Mouse (Mus musculus) ES-E14 (cell line): ENCODE results near the gene Slc51a. TPM values are rescaled to one million over a fixed set of nuclear protein-coding genes. Genes with fewer than 3 reads are reported as not detected.

ENCODE experiments used
- DNase-seq: peaks from one replicate; pipeline ENCODE4 v3.0.0-alpha.2; 2013; ENCODE audit warnings: low read depth, low spot score
- H3K27ac ChIP-seq: 2 replicates; pipeline ENCODE4 v1.5.1; 2012; ENCODE audit warnings: low read depth, mild to moderate bottlenecking, low read length, moderate library complexity, mixed read lengths; ENCODE audit not compliant: poor library complexity, insufficient read depth, severe bottlenecking
- H3K36me3 ChIP-seq: 2 replicates; pipeline ENCODE4 v1.6.1; 2012; ENCODE audit warnings: mild to moderate bottlenecking, low read length, moderate library complexity, mixed read lengths; ENCODE audit not compliant: control insufficient read depth, poor library complexity, insufficient read depth, severe bottlenecking
- H3K4me1 ChIP-seq, 2 experiments: fragments of 150-350 bp in 1 of 2; sonication (generic) in 1 of 2; 2 replicates each; pipeline ENCODE4 v1.6.1; 2012; ENCODE audit warnings: low read length in 2 of 2, mild to moderate bottlenecking in 1 of 2, mixed read lengths in 1 of 2; ENCODE audit not compliant: control insufficient read depth in 2 of 2, insufficient read depth in 2 of 2, poor library complexity in 1 of 2
- H3K4me3 ChIP-seq, 2 experiments: fragments of 150-350 bp in 1 of 2; sonication (generic) in 1 of 2; 2 replicates each; pipeline ENCODE4 v1.5.1; 2012; ENCODE audit warnings: low read length in 2 of 2, low read depth in 1 of 2, mild to moderate bottlenecking in 1 of 2, mixed read lengths in 1 of 2; ENCODE audit not compliant: insufficient read depth in 1 of 2, poor library complexity in 1 of 2, severe bottlenecking in 1 of 2
- H3K9ac ChIP-seq: 2 replicates; pipeline ENCODE4 v1.6.1; 2012; ENCODE audit warnings: low read depth, mild to moderate bottlenecking, low read length, mixed read lengths; ENCODE audit not compliant: poor library complexity, insufficient read depth, severe bottlenecking
- H3K9me3 ChIP-seq: fragments of 150-350 bp; sonication (generic); 2 replicates; pipeline ENCODE4 v1.6.1; 2012; ENCODE audit warnings: low read depth, mild to moderate bottlenecking, low read length; ENCODE audit not compliant: control insufficient read depth, insufficient read depth
- CHD2 ChIP-seq: IDR thresholded peaks from 2 replicates; pipeline ENCODE4 v1.6.1; 2014; ENCODE audit warnings: mild to moderate bottlenecking, low read depth, low read length, inconsistent platforms
- HCFC1 ChIP-seq: IDR thresholded peaks from 2 replicates; pipeline ENCODE4 v1.6.1; 2012; ENCODE audit warnings: low read length, inconsistent platforms, borderline replicate concordance; ENCODE audit not compliant: insufficient read depth
- MAFK ChIP-seq: IDR thresholded peaks from 2 replicates; pipeline ENCODE4 v1.6.1; 2014; ENCODE audit warnings: mild to moderate bottlenecking, low read depth, low read length, inconsistent platforms; ENCODE audit not compliant: insufficient read depth
- ZC3H11A ChIP-seq: IDR thresholded peaks from 2 replicates; pipeline ENCODE4 v1.6.1; 2012; ENCODE audit warnings: low read depth, mild to moderate bottlenecking, inconsistent platforms, low read length, borderline replicate concordance
- ZNF384 ChIP-seq: IDR thresholded peaks from 2 replicates; pipeline ENCODE4 v1.6.1; 2012; ENCODE audit warnings: low read depth, low read length, inconsistent platforms
- in situ Hi-C, 2 experiments: fragments of 600-800 bp; cut with MboI; formaldehyde crosslinking; loops; one replicate each; pipeline ENCODE4 v1.15.1; 2025; ENCODE audit warnings: low sequenced_read_pairs in 2 of 2, inconsistent platforms in 1 of 2; ENCODE audit not compliant: unreplicated experiment in 2 of 2
- total RNA-seq: library from RNA; depleted of rRNA; stranded (reverse); fragments of 300-350 nt; gene quantifications from 2 replicates; pipeline ENCODE4 v1.2.3, GENCODE M21; 2012

Slc51a gene
- total RNA-seq, 1 experiment, result 1.1 TPM

DNA sequence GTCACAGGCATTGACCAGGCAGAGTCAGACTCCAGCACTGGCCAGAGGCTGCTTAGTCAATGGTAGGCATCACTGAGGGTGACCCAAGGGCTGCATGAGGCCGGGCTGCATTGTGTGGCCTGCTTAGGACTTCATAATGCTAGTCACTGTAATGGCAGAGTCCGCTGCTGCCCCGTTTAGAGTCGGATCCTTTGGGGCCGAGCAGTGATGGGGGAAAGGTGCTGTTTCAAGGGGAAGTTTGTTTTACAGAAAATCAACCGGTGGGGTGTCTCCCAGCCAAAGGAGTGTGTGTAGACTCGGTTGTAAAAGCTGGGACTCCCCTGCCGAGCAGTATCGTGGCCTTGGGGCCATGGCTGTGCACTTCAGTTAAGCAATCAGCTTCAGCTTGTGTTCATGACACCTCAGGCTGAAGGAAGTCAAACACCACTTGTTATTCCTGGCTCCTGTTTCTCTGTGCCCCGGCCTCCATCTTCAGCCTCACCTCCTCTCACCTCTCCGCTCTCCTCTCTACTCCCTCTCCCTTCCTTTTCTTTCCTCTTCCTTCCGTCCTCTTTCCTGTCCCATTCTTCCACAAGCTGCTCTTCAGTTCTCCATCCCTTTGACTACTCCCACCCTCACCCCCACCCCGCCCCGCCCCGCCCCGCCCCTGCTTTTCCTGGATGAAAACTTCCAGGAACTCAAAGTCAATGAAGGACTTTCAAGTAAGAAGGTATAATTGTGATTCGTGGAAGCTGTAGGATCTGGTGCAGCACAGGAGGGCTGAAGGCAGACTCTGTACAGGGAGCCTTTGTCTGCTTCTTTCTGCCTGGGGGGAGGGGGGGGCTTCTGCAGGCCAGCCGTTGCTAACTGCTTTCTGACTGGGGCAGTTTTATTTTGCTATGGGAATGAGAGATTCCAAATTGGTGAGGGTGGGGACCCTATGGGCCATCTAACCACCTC, 23.0 kb upstream of the Slc51a start:
- in situ Hi-C loops, result loop anchor here (5.0 to 10.0 kb wide), 2 partner anchors 94 to 102 kb away; partner anchors contain the start of gene Tfrc (in 1 of the 2)
- no peaks in the 10 kb centered on the region for H3K36me3 ChIP-seq
- peaks cover 2 to 39% of the 10 kb centered on the region in 2 experiments; a peak in 3 of 4 replicates for H3K4me1 ChIP-seq
- peak; percentile 74 for DNase-seq
- peak overlapping the region; percentile 89 for H3K27ac ChIP-seq
- peak overlapping the region in 1 of 2 experiments; percentile 35; a peak in 2 of 4 replicates for H3K4me3 ChIP-seq
- TF ChIP-seq MAFK (no peak), ZC3H11A (no peak), ZNF384 (no peak), CHD2 (0 out of 2 replicates have a peak, but pooled peaks have one; percentile 34), HCFC1 (no peak)
- no peaks in the 10 kb centered on the region for H3K9me3 ChIP-seq
- peak overlapping the region; percentile 29; the same call in 1 of the 2 replicates for H3K9ac ChIP-seq

DNA sequence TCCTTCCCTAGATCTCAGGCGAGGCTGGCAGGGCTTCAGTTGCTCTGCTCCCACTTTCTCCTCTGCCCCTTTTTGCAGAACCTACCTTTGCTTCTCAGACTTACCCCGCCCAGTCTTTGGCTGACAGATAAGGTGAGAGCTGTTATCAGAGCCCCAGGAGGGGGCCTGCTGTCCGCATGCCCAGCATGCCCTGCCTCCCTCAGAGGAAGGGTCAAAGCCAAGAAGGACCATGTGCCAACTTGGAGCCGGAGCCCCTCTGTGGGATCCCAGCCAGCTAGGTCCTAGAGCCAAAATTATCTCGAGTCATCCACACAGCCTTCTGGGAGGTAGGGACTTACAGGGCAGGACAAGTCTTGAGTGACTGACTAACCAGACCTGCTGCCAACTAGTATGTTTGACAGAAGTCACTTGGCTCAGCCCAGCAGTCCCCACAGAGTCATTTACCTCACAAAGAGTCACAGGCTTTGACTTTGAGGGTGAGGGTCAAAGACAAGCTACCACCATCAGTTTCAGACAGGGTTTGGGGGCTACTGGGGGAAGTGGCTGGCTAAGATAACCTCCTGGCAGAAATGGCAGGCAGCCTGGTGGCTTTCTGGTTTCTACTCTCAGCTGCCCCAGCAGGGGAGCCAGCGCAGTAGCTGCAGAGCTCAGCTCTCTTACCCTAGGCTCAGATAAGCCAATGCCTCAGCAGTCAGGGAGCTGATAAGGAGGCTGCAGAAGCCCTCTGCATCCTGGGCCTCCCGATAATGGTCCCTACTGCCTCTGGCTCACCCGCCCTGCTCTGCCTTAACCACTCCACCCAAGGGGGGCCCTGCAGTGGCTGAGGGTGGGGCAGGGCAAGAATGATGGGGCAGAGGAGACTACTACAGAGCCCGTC, 21.6 kb upstream of the Slc51a start:
- Histone ChIP-seq H3K36me3 (no peaks in the 10 kb centered on the region), H3K9me3 (no peaks in the 10 kb centered on the region), H3K4me3 (no peak overlapping the region), H3K4me1 (peaks cover 2 to 39% of the 10 kb centered on the region in 2 experiments; a peak in 3 of 4 replicates), H3K27ac (no peak overlapping the region; the same call in 1 of the 2 replicates), H3K9ac (peak overlapping the region; percentile 4; the same call in 1 of the 2 replicates)
- DNase-seq, result no peak
- in situ Hi-C loops, result no loop called here
- TF ChIP-seq MAFK (no peak), ZC3H11A (no peak), CHD2 (no peak), ZNF384 (no peak), HCFC1 (no peak)

DNA sequence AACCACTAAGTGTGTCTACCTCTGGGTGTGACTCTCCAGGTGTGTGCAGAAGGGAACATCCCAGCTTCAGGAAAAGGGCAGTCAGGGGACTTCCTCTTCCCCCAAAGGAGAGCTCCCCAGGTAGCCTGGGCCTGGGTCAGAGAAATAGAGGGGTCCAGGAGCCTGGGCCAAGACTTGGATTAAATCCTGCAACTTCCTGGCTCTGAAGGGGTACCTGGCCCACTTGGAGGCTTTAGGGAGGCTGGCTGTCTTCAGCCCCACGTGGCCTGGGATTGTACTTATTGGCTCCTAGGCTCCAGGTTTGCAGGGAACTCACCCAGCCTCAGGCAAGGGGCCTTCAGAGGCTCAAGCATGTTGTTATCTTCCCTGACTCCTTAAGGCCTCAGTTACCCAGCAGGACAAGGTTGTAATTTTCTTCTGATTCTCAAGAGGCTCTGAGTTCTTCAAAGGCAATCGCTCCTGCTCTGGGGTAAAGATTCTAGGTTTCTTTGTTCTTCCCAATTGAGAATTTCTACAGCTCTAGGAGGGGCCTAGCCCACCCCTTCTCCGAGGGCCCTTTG, 20.9 kb upstream of the Slc51a start:
- H3K9ac ChIP-seq, result peak overlapping the region; percentile 4; the same call in 1 of the 2 replicates
- H3K9me3 ChIP-seq, result no peaks in the 10 kb centered on the region
- H3K4me1 ChIP-seq, result peaks cover 2 to 37% of the 10 kb centered on the region in 2 experiments; a peak in 3 of 4 replicates
- H3K27ac ChIP-seq, result 0 out of 2 replicates have a peak overlapping the region, but pooled peaks have one; percentile 16
- in situ Hi-C loops, result no loop called here
- no peak overlapping the region for H3K4me3 ChIP-seq
- TF ChIP-seq HCFC1 (no peak), CHD2 (no peak), MAFK (no peak), ZC3H11A (no peak), ZNF384 (no peak)
- no peak for DNase-seq
- H3K36me3 ChIP-seq, result no peaks in the 10 kb centered on the region

- Histone ChIP-seq H3K9ac (no peak overlapping the region), H3K4me1 (peaks cover 7 to 39% of the 10 kb centered on the region in 2 experiments), H3K4me3 (no peak overlapping the region), H3K9me3 (no peaks in the 10 kb centered on the region), H3K27ac (no peak overlapping the region), H3K36me3 (no peaks in the 10 kb centered on the region)
- in situ Hi-C loops, result no loop called here
- no peak for DNase-seq
- TF ChIP-seq ZNF384, result no peak
- TF ChIP-seq HCFC1, result no peak
- TF ChIP-seq MAFK, result no peak
- no peak for TF ChIP-seq ZC3H11A
- no peak for TF ChIP-seq CHD2
These were observed 20.4 kb upstream of the Slc51a start for GRCm38 (mm10) chr16:32508035-32508434.
